Mouse (Mus musculus) liver, embryonic 12.5 days (tissue): ENCODE measurements around the gene Wdfy4. TPM values are rescaled to one million over a fixed set of nuclear protein-coding genes. Genes with fewer than 3 reads are reported as not detected.

ENCODE experiments used
- ATAC-seq: fragments of 200-750 bp; cut with Nextera tagmentation; 2 replicates; pipeline ENCODE4 v1.8.0; 2017; ENCODE audit warnings: moderate number of reproducible peaks, mild to moderate bottlenecking, moderate library complexity
- H3K27ac ChIP-seq: fragments of 300-500 bp; sonication (generic); 2 replicates; pipeline ENCODE4 v1.5.1; 2016; ENCODE audit warnings: mild to moderate bottlenecking
- H3K27me3 ChIP-seq: fragments of 300-500 bp; sonication (generic); replicated peaks from 2 replicates; pipeline ENCODE4 v1.6.1; 2016; ENCODE audit warnings: mild to moderate bottlenecking, moderate library complexity
- H3K36me3 ChIP-seq: fragments of 300-500 bp; sonication (generic); 2 replicates; pipeline ENCODE4 v1.6.1; 2016; ENCODE audit warnings: mild to moderate bottlenecking, moderate library complexity
- H3K4me1 ChIP-seq: fragments of 300-500 bp; sonication (generic); 2 replicates; pipeline ENCODE4 v1.6.1; 2016
- H3K4me2 ChIP-seq: fragments of 300-500 bp; sonication (generic); 2 replicates; pipeline ENCODE4 v1.6.1; 2016; ENCODE audit warnings: mild to moderate bottlenecking, moderate library complexity
- H3K4me3 ChIP-seq: fragments of 300-500 bp; sonication (generic); 2 replicates; pipeline ENCODE4 v1.5.1; 2016; ENCODE audit warnings: mild to moderate bottlenecking, moderate library complexity
- H3K9ac ChIP-seq: fragments of 300-500 bp; sonication (generic); 2 replicates; pipeline ENCODE4 v1.6.1; 2016; ENCODE audit warnings: mild to moderate bottlenecking, moderate library complexity
- H3K9me3 ChIP-seq: fragments of 300-500 bp; sonication (generic); replicated peaks from 2 replicates; pipeline ENCODE4 v1.6.1; 2016; ENCODE audit warnings: mild to moderate bottlenecking, moderate library complexity
- WGBS: fragments of 180-500 bp; shearing (Covaris S2); methylation state at CpG from one replicate; pipeline ENCODE4 v1.1.7; 2016; ENCODE audit not compliant: insufficient replicate concordance; 5-methylcytosine and 5-hydroxymethylcytosine counted together
- polyA plus RNA-seq: library from polyadenylated mRNA; unstranded; fragments of >200 nt; fragmentation: Nextera tagmentation; extraction: Ambion mirVana; gene quantifications from 2 replicates; pipeline ENCODE4 v1.2.1, GENCODE M21; 2016

The Wdfy4 gene
- polyA plus RNA-seq, 1 experiment from 2014 or later: 2.1 TPM

GRCm38 (mm10) chr14:33000112-33000979, 185.0 kb downstream of the Wdfy4 start:
- no peak overlapping the region for H3K27ac ChIP-seq
- H3K4me3 ChIP-seq: no peak overlapping the region
- no peaks in the 10 kb centered on the region for H3K36me3 ChIP-seq
- WGBS: 49% methylated on average over 8 of the region's 8 CpGs
- H3K9me3 ChIP-seq: no peaks in the 10 kb centered on the region
- no peak overlapping the region for H3K4me2 ChIP-seq
- H3K9ac ChIP-seq: no peak overlapping the region
- no peak for ATAC-seq
- H3K27me3 ChIP-seq: no peaks in the 10 kb centered on the region
- H3K4me1 ChIP-seq: no peaks in the 10 kb centered on the region

- H3K9me3 ChIP-seq: no peaks in the 10 kb centered on the region
- ATAC-seq: no peak
- H3K4me1 ChIP-seq: no peaks in the 10 kb centered on the region
- no peak overlapping the region for H3K27ac ChIP-seq
- WGBS: 46% methylated on average over 10 of the region's 10 CpGs
- H3K4me3 ChIP-seq: no peak overlapping the region
- H3K9ac ChIP-seq: no peak overlapping the region
- no peaks in the 10 kb centered on the region for H3K27me3 ChIP-seq
- no peak overlapping the region for H3K4me2 ChIP-seq
- H3K36me3 ChIP-seq: no peaks in the 10 kb centered on the region
Observed at GRCm38 (mm10) chr14:32999511-32999910, 185.8 kb downstream of the Wdfy4 start.

- H3K27ac ChIP-seq: no peak overlapping the region
- H3K4me3 ChIP-seq: no peak overlapping the region
- no peak overlapping the region for H3K4me2 ChIP-seq
- H3K9me3 ChIP-seq: no peaks in the 10 kb centered on the region
- no peak overlapping the region for H3K9ac ChIP-seq
- H3K36me3 ChIP-seq: no peaks in the 10 kb centered on the region
- H3K4me1 ChIP-seq: no peaks in the 10 kb centered on the region
- WGBS: 44% methylated on average over 10 of the region's 10 CpGs
- no peak for ATAC-seq
- H3K27me3 ChIP-seq: no peaks in the 10 kb centered on the region
Observed at GRCm38 (mm10) chr14:32994954-32995636, 190.2 kb downstream of the Wdfy4 start.

- Histone ChIP-seq H3K9ac (no peak within 1 kb of the TSS), H3K9me3 (no peaks in the 10 kb centered on the region), H3K4me2 (no peak within 1 kb of the TSS), H3K27me3 (no peaks in the 10 kb centered on the region), H3K4me3 (no peak within 1 kb of the TSS), H3K36me3 (no peaks in the 10 kb centered on the region), H3K4me1 (no peaks in the 10 kb centered on the region), H3K27ac (no peak within 1 kb of the TSS)
- ATAC-seq: no peak
- WGBS: 66% methylated on average over 2 of the region's 2 CpGs
Observed at GRCm38 (mm10) chr14:32991082-32991481, 194.2 kb downstream of the Wdfy4 start, which contains the start of gene Lrrc18. Gene Lrrc18 (plus strand): TSS chr14:32991382.

GRCm38 (mm10) chr14:32986659-32987058, 198.6 kb downstream of the Wdfy4 start:
- no peak overlapping the region for H3K4me3 ChIP-seq
- H3K9me3 ChIP-seq: no peaks in the 10 kb centered on the region
- H3K9ac ChIP-seq: no peak overlapping the region
- no peaks in the 10 kb centered on the region for H3K36me3 ChIP-seq
- no peak overlapping the region for H3K4me2 ChIP-seq
- no peaks in the 10 kb centered on the region for H3K27me3 ChIP-seq
- no peak overlapping the region for H3K27ac ChIP-seq
- WGBS: 55% methylated on average over 4 of the region's 4 CpGs
- no peak for ATAC-seq
- no peaks in the 10 kb centered on the region for H3K4me1 ChIP-seq

- Histone ChIP-seq H3K4me2 (no peak overlapping the region), H3K27me3 (no peaks in the 10 kb centered on the region), H3K4me3 (no peak overlapping the region), H3K36me3 (no peaks in the 10 kb centered on the region), H3K27ac (no peak overlapping the region), H3K9ac (no peak overlapping the region), H3K4me1 (no peaks in the 10 kb centered on the region), H3K9me3 (no peaks in the 10 kb centered on the region)
- no peak for ATAC-seq
- WGBS: 68% methylated on average over 6 of the region's 6 CpGs
Observed at GRCm38 (mm10) chr14:32984176-32984738, 201.1 kb downstream of the Wdfy4 start.

GRCm38 (mm10) chr14:32970700-32971099, 214.6 kb downstream of the Wdfy4 start:
- H3K27me3 ChIP-seq: no peaks in the 10 kb centered on the region
- H3K9me3 ChIP-seq: no peaks in the 10 kb centered on the region
- no peaks in the 10 kb centered on the region for H3K36me3 ChIP-seq
- no peak overlapping the region for H3K4me2 ChIP-seq
- no peak overlapping the region for H3K27ac ChIP-seq
- H3K9ac ChIP-seq: no peak overlapping the region
- ATAC-seq: no peak
- no peaks in the 10 kb centered on the region; the same call in 1 of the 2 replicates for H3K4me1 ChIP-seq
- no peak overlapping the region for H3K4me3 ChIP-seq
- WGBS: 74% methylated on average over 9 of the region's 9 CpGs

- no peak overlapping the region for H3K9ac ChIP-seq
- no peak overlapping the region for H3K4me2 ChIP-seq
- no peaks in the 10 kb centered on the region for H3K27me3 ChIP-seq
- H3K9me3 ChIP-seq: no peaks in the 10 kb centered on the region
- H3K4me3 ChIP-seq: no peak overlapping the region
- H3K4me1 ChIP-seq: no peaks in the 10 kb centered on the region
- H3K36me3 ChIP-seq: no peaks in the 10 kb centered on the region
- WGBS: 72% methylated on average over 10 of the region's 10 CpGs
- H3K27ac ChIP-seq: no peak overlapping the region
- no peak for ATAC-seq
Observed at GRCm38 (mm10) chr14:32964742-32965141, 220.6 kb downstream of the Wdfy4 start.

- 41% methylated on average over 5 of the region's 5 CpGs for WGBS
- no peak overlapping the region for H3K4me2 ChIP-seq
- no peak for ATAC-seq
- no peaks in the 10 kb centered on the region for H3K36me3 ChIP-seq
- H3K27ac ChIP-seq: no peak overlapping the region
- no peak overlapping the region for H3K9ac ChIP-seq
- H3K4me1 ChIP-seq: 0 out of 2 replicates have a peak, but pooled peaks cover 5% of the 10 kb centered on the region
- H3K27me3 ChIP-seq: no peaks in the 10 kb centered on the region
- H3K9me3 ChIP-seq: no peaks in the 10 kb centered on the region
- no peak overlapping the region for H3K4me3 ChIP-seq
Observed at GRCm38 (mm10) chr14:32960481-32960880, 224.8 kb downstream of the Wdfy4 start.

GRCm38 (mm10) chr14:32958671-32959070, 226.6 kb downstream of the Wdfy4 start:
- no peak overlapping the region for H3K4me3 ChIP-seq
- H3K9ac ChIP-seq: no peak overlapping the region
- H3K27me3 ChIP-seq: no peaks in the 10 kb centered on the region
- no peaks in the 10 kb centered on the region for H3K9me3 ChIP-seq
- no peaks in the 10 kb centered on the region for H3K36me3 ChIP-seq
- 56% methylated on average over 8 of the region's 8 CpGs for WGBS
- no peak overlapping the region for H3K27ac ChIP-seq
- H3K4me2 ChIP-seq: no peak overlapping the region
- 0 out of 2 replicates have a peak, but pooled peaks cover 5% of the 10 kb centered on the region for H3K4me1 ChIP-seq
- ATAC-seq: no peak

- H3K4me2 ChIP-seq: no peak overlapping the region
- 59% methylated on average over 8 of the region's 8 CpGs for WGBS
Observed at GRCm38 (mm10) chr14:32956486-32956885, 228.8 kb downstream of the Wdfy4 start.

More at GRCm38 (mm10) chr14:32956486-32956885, 228.8 kb downstream of the Wdfy4 start:
- Histone ChIP-seq H3K4me3 (no peak overlapping the region), H3K27ac (no peak overlapping the region), H3K27me3 (peaks cover 2% of the 10 kb centered on the region; the same call in 1 of the 2 replicates), H3K4me1 (0 out of 2 replicates have a peak, but pooled peaks cover 5% of the 10 kb centered on the region), H3K9ac (no peak overlapping the region), H3K9me3 (no peaks in the 10 kb centered on the region), H3K36me3 (no peaks in the 10 kb centered on the region)
- ATAC-seq: no peak
